Mouse (Mus musculus): ENCODE measurements around the gene Ndufa4l2. TPM values are rescaled to one million over a fixed set of nuclear protein-coding genes. Genes with fewer than 3 reads are reported as not detected.

Ndufa4l2 gene
- total RNA-seq (2022): 10 to 100 TPM in 1 of 4 experiments, 1 to 10 TPM in 3; 4.6 to 11.1 (median 7.6) TPM

DNA sequence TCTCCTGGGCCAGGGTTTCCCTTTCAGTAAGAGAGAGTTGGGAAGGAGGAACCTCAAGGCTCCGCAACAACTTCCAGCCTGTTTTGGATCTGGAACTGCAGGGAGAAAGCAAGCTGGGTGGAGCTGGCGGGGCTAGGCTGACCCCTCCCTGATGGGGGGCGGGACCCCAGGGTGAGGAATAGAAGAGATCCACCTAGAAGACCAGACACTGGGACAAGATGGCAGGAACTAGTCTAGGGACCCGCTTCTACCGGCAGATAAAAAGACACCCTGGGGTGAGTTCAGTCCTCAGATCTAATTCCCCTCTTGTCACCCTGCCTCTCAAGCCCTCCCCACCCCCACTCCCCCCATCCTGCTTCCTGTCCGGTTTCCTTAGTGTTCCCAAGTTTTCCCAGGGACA, at the start of gene Ndufa4l2:
TSS of gene Ndufa4l2 (plus strand) at position 204 of the 400 bp plus-strand sequence.
- DNase-seq (ENCODE audit: low spot score in 2 of 2): no peak

DNA sequence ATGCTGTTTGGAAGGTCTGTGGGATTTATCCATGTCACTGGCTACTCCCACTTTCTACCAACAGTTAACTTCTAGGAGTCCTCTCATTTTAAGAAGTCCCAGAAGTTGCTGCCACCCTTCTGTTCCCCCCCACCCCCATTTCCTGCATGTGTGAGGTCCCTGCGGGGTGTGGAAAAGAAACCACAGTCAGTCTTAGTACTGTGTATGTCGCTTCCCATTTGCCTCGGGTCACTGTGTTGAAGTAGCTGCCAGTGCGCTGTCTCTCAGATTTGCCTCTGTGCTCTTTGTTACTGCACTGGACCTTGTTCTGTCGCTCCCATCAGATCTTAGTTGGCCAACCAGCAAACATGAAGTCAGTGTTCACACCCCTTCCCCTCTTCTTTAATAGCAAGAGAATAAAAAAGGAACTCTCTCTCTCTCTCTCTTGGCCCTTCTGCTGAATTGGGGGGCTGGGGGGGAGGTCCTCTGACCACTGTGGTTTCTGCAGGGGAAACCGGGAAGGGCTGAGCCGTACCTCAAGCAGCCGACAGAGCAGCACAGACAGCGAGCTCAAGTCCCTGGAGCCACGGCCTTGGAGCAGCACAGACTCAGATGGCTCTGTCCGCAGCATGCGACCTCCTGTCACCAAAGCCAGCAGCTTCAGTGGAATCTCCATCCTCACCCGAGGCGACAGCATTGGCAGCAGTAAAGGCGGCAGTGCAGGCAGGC, 43.3 kb upstream of the Ndufa4l2 start:
- DNase-seq (ENCODE audit: low spot score in 2 of 2): no peak

DNA sequence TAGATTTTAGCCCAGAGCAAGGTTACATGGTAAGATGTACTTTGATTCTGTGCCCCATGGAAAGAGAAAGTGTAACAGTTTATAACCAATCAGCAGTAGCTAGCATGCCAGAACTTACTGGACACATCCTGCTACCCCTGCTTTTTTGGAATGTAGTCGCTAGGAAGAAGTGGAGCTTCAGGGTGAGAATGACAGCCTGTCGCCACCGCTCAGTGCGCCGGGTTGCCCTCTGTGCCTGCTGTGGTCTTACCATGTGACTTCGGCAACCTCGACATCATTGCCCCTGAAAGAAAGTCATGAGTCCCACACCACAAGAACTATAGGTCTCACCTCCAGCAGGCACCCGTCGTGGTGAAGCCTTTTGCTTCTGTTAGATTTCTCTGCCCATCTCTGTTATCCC, 42.0 kb upstream of the Ndufa4l2 start:
- no peak for DNase-seq (ENCODE audit: low spot score in 2 of 2)

DNA sequence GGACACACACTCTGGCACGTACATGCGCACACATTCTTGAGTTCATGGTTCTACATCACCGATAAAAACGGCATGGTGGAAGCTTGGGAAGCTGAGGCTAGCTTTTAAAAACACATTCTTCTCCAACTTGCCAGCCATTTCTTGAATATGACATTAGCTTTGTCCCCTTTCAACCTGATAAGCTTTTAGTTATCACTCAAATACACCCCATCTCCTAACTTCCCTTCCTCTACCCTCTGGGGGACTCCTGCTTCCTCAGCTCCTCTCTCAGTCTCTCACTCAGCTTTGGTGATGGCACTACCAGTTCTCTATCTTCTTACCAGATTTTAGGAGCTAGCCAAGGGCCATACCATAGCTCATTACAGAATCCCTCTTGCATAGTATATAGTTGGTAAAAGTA, 39.6 kb upstream of the Ndufa4l2 start:
- no peak for DNase-seq (ENCODE audit: low spot score in 2 of 2)

DNA sequence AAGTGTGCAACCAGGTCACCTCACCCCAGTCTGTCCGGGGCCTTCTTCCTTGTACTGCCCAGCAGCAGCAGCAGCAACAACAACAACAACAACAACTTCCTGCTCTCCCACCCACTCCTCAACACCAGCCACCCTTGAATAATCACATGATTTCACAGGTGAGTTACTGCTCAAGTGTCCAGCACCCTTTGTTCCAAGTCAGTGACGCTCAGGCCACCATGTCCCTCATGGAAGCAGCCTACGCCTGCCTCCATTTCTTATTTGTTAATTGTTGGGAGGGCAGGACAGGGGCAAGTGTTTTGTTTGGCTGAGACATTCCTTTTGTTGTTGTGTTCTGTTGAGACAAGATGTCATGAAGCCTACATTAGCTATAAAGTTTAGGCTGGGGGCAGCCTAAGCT, 38.2 kb upstream of the Ndufa4l2 start:
- no peak for DNase-seq (ENCODE audit: low spot score in 2 of 2)

DNA sequence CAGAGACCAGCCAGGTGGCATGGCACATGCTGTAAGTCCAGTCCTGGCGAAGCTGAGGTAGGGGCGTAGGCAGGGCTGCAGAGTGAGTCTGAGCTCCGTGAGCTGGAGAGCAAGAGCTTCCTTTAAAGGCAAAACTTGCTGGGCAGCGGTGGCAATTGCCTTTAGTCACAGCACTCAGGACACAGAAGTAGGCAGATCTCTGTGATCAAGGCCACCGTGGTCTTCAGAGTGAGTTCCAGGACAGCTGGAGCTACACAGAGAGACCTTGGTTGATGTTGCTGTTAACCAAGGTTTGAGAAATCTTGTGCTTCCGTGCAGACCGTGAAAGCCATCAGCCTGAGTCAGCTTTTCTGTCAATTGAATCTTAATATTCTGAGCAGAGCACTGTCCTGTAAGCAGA, 37.5 kb upstream of the Ndufa4l2 start:
- DNase-seq (ENCODE audit: low spot score in 2 of 2): no peak

DNA sequence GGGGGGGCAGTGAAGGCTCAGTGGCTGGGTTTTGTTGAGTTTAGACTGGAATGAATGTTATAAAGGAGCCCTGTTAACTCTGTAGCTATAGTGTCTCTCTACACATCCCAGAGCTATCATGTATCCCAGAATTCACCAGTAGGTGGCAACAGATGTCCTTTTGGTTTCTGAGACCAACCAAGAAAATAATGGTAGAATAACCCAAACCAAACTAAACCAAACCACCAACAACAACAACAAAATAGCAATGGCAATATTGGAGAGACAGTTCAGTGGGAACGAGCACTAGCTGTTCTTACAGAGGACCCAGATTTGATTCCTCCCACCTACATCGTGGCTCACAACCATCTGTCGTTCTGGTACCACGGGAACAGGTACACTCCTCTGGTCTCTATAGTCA, 35.6 kb upstream of the Ndufa4l2 start:
- DNase-seq (ENCODE audit: low spot score in 2 of 2): no peak

DNA sequence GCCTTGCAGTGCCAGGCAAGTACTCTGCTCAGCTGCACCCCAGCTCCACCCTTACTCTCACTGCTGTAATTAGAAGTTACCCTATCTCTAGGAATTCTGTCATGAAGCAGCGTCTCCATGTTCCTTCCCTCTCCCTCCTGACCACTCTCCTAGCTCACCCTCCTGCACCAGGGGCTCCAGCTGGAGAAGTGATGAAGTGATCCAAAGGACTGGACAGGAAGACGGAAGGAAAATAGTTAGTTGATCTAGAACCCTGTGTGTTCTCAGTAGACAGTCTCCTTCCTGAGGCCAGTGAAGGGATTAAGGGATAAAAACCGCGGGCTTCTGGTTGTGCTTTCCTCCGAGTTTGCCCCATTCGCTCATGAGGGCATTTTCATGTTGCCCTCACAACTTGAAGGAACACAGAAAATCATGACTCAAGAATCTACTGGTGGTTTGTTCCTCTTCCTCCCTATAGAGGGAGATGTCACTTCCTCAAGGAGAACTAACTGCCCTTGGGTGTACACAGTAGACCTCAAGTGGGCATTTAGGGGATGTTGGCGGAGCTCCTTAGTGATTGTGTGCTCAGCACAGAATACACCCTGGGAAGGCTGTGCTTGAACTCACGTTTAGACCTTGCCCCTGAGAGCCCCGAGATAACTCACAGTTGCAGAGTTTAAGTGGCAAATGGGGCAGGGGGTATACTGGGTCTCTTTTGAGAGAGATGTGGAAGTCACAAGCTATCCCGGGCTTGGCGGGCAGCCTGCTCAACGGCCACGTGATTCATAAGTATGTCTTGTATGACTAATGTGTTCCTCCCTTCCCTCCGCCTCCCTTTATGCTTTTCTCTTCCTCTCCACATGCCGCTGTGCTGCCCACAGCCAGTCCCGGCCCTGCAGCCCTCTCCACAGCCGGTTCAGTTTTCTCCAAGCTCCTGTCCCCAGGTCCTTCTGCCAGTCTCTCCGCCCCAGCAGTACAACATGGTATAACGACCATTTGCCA, 33.6 kb upstream of the Ndufa4l2 start:
- peak in 1 of 2 experiments; percentile 33 for DNase-seq (ENCODE audit: low spot score in 2 of 2)

DNA sequence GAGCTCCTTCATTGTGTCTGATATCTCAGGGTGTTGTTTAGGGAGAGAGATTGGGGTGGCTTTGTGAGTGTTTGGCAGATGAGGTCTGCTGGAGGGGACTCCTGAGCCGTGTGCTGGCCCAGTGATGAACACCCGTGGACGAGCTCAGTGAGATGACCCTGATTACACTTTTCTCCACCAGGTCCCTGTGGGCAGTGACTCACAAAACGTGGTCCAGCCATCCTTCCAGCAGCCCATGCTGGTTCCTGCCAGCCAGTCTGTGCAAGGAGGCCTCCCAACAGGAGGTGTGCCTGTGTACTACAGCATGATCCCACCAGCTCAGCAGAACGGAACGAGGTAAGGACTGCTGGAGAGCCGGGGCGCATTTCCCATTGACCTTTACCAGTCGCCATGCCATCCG, 29.5 kb upstream of the Ndufa4l2 start:
- no peak for DNase-seq (ENCODE audit: low spot score in 2 of 2)

DNA sequence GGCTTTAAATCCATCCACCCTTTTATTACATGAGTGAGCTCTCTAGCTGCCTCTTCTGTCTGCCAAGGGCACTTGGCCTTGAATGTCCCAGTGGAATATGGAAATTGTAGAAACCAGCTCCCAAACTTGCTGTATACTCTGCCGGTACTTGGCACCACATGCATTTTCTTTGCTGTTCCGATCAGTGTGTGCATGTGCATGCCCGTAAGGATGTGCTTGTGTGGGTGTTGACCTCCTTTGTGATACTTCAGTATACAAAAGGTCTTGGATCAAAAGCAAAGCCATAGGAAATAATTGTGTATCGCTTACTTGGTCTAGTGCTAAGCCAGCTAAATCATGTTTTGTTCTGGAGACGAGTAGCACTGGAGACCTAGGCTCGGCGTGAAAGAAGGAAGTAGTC, 25.9 kb upstream of the Ndufa4l2 start:
- DNase-seq (ENCODE audit: low spot score in 2 of 2): no peak

DNA sequence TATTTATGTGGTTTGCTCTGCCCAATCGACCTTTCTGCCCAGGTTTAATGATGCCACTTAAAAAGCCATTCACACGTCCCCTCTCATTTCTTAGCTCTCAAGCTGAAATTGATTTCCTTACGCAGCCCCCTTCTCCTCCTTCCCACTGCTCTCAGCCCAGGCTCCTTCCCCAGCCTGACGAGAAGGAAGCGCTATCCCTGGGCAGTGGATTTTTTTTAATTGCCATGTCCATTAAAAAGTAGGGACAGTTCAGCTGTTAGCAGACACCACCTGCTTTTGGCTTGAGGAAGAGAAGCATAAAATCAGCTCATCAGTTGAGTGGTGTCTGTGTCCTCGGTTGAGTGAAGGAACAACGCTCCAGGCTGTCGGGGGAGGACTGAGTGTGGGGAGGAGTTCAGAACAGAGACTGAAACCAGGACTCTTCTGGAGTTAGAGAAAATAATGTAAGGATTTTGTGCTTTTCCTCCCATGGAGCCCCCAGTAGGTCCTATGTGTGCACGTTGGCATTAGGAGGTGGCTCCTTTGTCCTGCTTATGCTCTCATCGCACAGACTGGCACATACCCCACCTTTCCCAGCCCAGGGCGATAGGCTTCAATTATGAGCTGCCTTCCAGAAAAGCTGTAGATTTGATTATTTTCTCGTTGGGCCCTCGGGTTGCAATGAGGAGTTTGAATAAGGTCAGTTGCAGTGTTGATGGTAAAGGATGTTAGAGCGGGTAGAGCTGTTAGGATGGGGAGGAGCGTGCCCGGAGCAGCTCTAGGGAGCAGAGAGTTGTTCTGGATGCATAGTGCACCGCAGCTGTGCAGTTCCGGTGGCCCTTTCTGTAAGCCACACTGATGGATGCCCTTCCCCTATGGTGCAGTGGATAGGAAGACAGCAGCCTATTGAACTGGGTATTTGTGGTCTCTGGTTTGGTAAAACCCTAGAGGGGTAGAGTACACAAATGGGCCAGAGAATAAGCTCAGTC, 24.3 kb upstream of the Ndufa4l2 start:
- no peak for DNase-seq (ENCODE audit: low spot score in 2 of 2)

DNA sequence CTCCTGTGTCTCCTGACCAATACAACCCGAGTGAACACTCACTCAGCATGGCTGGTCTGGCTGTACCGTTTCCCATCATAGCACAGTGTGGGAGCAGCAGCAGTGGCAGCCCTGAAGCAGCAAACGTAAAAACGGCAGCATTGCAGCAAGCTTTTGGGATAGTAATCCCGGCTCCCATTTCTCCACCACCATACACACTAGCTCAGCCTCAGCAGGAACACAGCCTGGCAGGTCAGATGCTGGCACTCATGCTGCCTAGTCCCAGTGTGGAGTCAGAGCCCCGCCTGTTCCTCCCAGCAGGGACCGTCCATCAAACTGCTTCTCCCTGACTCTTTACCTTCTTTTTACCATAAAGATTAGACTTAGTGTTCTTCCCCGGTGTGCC, 23.6 kb upstream of the Ndufa4l2 start:
- no peak for DNase-seq (ENCODE audit: low spot score in 2 of 2)

DNA sequence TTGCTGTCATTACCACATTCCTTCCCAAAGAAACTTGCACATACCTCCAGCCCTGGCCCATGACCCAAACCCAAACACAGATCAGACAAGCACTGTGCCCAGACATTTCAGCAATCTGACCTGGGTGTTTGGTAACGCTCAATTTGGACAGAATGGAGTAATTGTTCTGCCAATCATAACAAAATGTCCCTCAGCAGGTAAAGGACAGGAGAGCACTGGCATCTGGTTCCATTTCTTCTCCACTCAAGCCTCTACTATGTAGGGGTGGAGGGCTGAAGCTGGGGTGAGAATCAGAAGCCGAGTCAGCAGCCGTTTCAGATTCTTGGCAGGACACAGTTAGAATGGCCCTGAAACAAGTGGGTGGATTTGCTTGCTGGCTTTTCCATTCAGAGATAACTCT, 22.6 kb upstream of the Ndufa4l2 start:
- no peak for DNase-seq (ENCODE audit: low spot score in 2 of 2)

DNA sequence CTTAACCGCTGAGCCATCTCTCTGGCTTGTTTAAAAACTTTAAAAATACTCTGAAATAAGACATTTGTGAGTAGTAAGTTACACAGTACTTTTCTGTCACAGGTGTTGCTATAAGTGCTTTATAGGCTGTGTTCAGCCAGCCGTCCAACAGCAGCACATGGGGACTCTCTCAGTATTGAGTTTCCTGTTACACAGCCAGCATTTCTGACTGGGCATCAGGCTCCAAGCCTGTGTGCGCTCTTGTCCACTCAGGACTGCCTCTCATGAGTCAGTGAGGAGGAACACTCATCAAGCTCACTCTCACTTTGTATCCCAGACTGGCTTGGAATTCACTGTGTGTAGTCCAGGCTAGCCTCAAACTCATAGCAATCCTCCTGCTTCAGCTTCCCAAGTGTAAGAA, 18.6 kb upstream of the Ndufa4l2 start:
- DNase-seq (ENCODE audit: low spot score in 2 of 2): no peak

DNA sequence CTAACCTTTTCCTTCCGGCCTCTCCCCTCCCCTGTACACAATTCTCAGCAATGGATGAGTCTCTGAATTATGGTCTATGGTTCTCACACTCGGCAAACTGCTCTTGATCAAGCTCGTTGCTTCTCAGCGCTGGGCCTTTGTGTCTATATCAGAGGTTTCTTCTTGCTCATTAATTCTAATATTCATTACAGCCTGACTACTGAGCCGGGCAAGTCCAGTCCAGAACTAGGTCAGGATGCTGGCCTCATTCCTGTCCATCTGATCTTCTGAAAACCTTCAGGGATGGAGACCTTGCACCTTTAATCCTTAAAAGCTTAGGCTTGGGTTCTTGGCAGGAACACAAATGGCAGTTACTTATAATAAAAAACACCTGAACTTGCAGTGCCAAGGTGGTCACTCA, 15.3 kb upstream of the Ndufa4l2 start:
- DNase-seq (ENCODE audit: low spot score in 2 of 2): no peak

DNA sequence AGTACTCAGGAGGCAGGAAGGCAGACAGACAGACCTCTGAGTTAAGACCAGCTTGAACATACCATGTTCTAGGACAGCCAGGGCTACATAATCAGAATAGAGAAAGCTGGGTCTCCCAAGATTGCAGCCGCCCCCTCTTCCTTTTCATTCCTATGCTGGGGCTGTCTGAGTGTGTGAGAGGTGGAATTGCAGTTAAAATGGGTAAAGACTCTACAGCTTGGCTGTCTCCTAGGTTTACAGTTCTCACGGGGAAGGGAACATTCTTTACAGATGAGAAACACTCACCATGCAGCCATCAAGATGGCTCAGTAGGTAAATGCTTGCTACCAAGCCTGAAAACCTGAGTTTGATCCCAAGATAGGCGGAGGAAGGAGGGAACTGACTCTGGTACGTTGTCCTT, 14.7 kb upstream of the Ndufa4l2 start:
- no peak for DNase-seq (ENCODE audit: low spot score in 2 of 2)

DNA sequence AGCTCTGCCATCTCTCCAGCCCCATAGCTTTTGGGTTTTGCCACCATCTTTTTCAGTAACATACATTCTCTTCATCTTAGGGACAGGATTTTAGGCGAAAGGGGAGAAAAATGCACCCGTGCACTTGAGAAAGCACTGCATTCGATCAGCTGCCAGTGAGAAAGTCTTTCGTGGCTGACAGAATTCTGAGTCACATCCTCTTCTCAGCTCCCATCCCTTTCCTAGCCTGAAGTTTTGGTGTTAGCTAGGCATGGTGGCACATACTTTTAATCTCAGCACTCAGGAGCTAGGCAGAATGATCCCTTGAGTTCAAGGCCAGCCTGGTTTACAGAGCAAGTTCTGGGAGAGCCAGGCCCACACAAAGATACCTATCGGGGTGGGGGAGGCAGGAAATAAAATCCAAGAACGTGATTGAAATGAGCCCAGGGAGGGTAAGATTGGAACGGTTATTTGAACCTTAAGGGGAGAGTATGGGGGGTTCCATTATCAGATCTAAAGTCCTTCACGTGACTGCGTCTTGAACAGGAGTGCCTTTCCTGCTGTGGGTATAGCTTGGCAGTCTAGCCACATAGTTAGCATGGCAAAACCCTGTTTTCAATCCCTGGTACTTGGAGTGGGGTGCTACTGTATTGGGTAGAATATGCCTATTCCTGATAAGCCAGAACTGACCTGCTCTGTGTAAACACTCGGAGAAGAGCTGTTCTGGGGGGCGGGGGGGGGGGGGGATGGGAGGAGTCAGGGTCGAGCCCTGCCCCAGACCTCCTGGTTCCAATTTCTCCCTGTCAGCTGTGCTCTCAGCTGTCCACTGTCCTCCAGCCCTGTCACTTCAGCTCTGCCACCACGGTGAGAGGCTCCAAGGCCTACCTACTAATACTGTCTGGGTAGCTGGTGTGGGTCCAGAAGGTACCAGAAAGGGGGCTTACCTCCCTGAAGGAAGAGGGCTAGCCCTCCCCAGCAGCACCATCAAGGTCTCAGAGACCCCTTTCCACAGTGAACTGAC, 13.6 kb upstream of the Ndufa4l2 start, which contains the start of gene Stac3:
TSS of gene Stac3 (plus strand) at position 793 of the 1,000 bp plus-strand sequence.
- DNase-seq (ENCODE audit: low spot score in 2 of 2): peak in 1 of 2 experiments; percentile 61

DNA sequence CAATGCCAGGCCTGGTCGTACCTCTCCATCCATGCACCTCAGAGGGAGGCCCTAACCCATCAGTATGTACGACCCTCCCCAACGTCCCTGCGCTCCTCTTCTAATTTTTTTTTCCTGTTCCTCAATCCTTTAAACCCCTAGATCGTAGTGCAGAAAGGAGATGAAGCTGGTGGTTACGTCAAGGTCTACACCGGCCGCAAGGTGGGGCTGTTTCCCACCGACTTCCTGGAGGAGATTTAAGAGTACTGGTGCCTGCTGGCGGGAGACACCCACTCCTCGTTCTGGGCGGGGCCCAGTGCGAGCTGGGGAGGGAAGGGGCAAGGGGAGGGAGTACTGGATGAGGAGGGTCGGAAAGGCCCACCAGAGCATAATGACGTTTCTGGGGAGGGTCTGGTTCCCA, 6.5 kb upstream of the Ndufa4l2 start:
- peak; percentile 49 to 54 for DNase-seq (ENCODE audit: low spot score in 2 of 2)

DNA sequence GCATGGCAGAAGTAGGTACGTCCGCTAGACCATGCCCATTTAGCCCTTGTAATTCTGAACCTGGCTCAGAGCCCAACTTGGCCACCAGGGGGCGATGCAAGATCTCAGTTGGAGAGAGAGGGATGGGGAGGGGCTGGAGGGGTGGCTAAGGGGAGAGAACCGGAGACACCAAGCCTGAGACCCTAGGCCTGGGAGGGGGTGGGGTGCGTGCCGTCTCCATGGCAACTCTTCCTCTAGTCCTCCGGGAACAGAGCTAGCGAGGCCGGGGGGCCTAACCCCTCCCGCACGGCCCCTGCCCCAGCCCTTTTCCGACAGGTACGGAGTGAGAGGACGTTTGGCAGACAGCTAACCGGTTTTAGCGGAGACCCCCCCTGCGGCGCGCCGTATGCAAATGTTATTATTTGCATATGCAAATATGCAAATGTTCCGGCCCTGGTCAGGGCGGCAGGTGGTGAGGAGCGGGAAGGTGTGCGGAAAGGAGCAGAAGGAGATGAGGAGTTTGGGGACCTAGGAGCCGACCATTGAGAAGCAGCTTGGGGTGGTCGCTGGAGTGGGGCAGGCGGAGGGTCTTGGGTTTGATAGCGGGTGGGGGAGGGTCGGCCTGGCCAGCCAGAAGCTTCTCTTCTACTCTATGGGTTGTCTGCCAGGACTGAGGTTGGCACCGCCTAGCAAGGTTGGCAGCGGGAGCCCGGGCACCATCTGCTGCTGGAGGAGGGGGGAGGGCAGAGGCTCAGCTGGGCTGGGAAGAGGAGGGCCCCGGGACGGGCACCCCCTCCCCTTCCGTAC, 5.5 kb upstream of the Ndufa4l2 start:
- DNase-seq (ENCODE audit: low spot score in 2 of 2): peak; percentile 64 to 71

All from gastrocnemius, adult 8-10 months (tissue).